ENCODE assay signal across 30 mouse cellular contexts in the genomic region with DNA sequence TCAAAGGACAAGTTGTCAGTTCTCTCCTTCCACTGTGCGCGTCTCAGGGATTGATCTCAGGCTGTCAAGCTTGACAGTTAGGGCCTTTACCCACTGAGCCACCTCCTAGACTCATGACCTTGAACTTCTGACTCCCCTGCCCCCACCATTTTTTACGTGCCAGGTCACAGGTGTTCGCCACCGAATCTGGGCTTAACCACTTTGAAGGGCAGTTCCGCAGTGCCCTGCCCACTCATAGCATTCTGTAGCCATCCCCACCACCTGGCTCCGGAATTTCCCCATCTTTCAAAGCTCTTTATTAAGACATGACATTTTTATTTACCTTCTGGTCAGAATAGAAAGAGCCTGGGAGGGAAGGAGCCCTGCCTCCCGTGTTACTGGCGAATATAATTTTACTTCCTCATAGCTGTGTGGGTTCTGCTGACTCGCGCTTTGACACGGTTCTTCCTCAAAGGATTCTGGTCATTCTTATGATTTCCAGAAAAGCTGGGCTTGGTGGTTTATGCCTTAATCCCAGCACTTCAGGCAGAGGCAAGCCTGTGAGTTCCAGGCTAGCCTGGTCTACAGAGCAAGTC. TPM values are rescaled to one million over a fixed set of nuclear protein-coding genes. Genes with fewer than 3 reads are reported as not detected.
DNase-seq lines count a peak whose midpoint lies in the region; ATAC-seq and TF ChIP-seq lines count a peak whose summit lies in the region.
"Had no signal": no experiment of that assay in that cellular context is flagged by ENCODE, and none has a peak within 500 bp of the region (broad histone marks: within the 10 kb centered on the region; RNA-seq: fewer than 3 reads in every experiment).

No protein-coding gene starts in this region.

- no peak for ATAC-seq in lung, embryonic 14.5 days (ENCODE audit: insufficient read depth)
- peak; percentile 66; the same call in 1 of the 2 replicates for ATAC-seq in megakaryocyte, adult 5-6 weeks (ENCODE audit: poor library complexity, severe bottlenecking)
- ATAC-seq in hindbrain, postnatal 0 days, result no peak
- ATAC-seq: forebrain, embryonic 14.5 days; inflammation-experienced regulatory T-cells, adult 6 months had no signal

- no peak for TF ChIP-seq POLR2A in bone marrow macrophage, adult 2 months (IDR thresholded peaks at IDR 0.05; ENCODE audit: borderline replicate concordance, low read depth, low read length)

- 64% methylated on average over 12 of the region's 12 CpGs for WGBS in lung, embryonic 14.5 days
- 87% methylated on average over 12 of the region's 12 CpGs for WGBS in hindbrain, postnatal 0 days

- H3K9ac ChIP-seq in lung, embryonic 14.5 days, result no peak overlapping the region
- H3K9ac ChIP-seq in hindbrain, postnatal 0 days (replicated peaks; ENCODE audit: low read length), result no peak overlapping the region
- H3K9ac ChIP-seq: neural tube, embryonic 15.5 days had no signal

- no peak for TF ChIP-seq CTCF in lung, embryonic 14.5 days (IDR thresholded peaks at IDR 0.05; ENCODE audit: low read depth)
- TF ChIP-seq CTCF in bone marrow macrophage, adult 2 months (IDR thresholded peaks at IDR 0.05; ENCODE audit: low read depth, low read length), result no peak
- TF ChIP-seq CTCF in hindbrain, postnatal 0 days (IDR thresholded peaks at IDR 0.05; ENCODE audit: low read depth), result no peak

- no peak overlapping the region for H3K4me3 ChIP-seq in lung, embryonic 14.5 days (ENCODE audit: low read depth, low read length)
- H3K4me3 ChIP-seq in bone marrow macrophage, adult 2 months (ENCODE audit: insufficient read depth, low read length), result no peak overlapping the region
- no peak overlapping the region for H3K4me3 ChIP-seq in hindbrain, postnatal 0 days (ENCODE audit: low read length)
- H3K4me3 ChIP-seq: gastrocnemius, adult 2 months; hindbrain, embryonic 10.5 days; layer of hippocampus, adult 2 months; neural tube, embryonic 15.5 days had no signal

- H3K27me3 ChIP-seq in lung, embryonic 14.5 days (ENCODE audit: insufficient read depth, low read length), result no peaks in the 10 kb centered on the region
- no peaks in the 10 kb centered on the region for H3K27me3 ChIP-seq in hindbrain, postnatal 0 days (ENCODE audit: insufficient read depth, low read length)

- no peaks in the 10 kb centered on the region for H3K4me1 ChIP-seq in lung, embryonic 14.5 days (ENCODE audit: insufficient read depth)
- H3K4me1 ChIP-seq in bone marrow macrophage, adult 2 months (ENCODE audit: control insufficient read depth, insufficient read depth, low read length), result peaks cover 11% of the 10 kb centered on the region
- no peaks in the 10 kb centered on the region for H3K4me1 ChIP-seq in hindbrain, postnatal 0 days (ENCODE audit: insufficient read depth, low read length)

- no peak overlapping the region for H3K4me2 ChIP-seq in lung, embryonic 14.5 days
- H3K4me2 ChIP-seq in hindbrain, postnatal 0 days (ENCODE audit: low read depth, low read length), result no peak overlapping the region
- H3K4me2 ChIP-seq: heart, embryonic 11.5 days; liver, embryonic 11.5 days; midbrain, embryonic 11.5 days; neural tube, embryonic 15.5 days had no signal

- no peaks in the 10 kb centered on the region for H3K9me3 ChIP-seq in lung, embryonic 14.5 days (ENCODE audit: low read depth, low read length)
- no peaks in the 10 kb centered on the region for H3K9me3 ChIP-seq in hindbrain, postnatal 0 days (ENCODE audit: low read length)
- H3K9me3 ChIP-seq: hindbrain, embryonic 10.5 days; neural tube, embryonic 15.5 days had no signal

- H3K36me3 ChIP-seq in lung, embryonic 14.5 days (ENCODE audit: insufficient read depth), result no peaks in the 10 kb centered on the region
- H3K36me3 ChIP-seq in hindbrain, postnatal 0 days (ENCODE audit: insufficient read depth, low read length), result no peaks in the 10 kb centered on the region
- H3K36me3 ChIP-seq: hindbrain, embryonic 10.5 days; neural tube, embryonic 15.5 days had no signal

- H3K27ac ChIP-seq in lung, embryonic 14.5 days (ENCODE audit: low read depth), result no peak overlapping the region
- H3K27ac ChIP-seq in bone marrow macrophage, adult 2 months (ENCODE audit: insufficient read depth, low read depth, low read length), result peak overlapping the region; percentile 25; the same call in 1 of the 2 replicates
- no peak overlapping the region for H3K27ac ChIP-seq in hindbrain, postnatal 0 days
- H3K27ac ChIP-seq: gastrocnemius, adult 2 months; hindbrain, embryonic 10.5 days; layer of hippocampus, adult 2 months; neural tube, embryonic 15.5 days had no signal

- peak; percentile 13 for DNase-seq in lung, embryonic 14.5 days
- no peak for DNase-seq in lung, postnatal 14 days
- DNase-seq in hindbrain, postnatal 0 days (ENCODE audit: low spot score), result no peak
- no peak for DNase-seq in adrenal gland, adult 2 months
- no peak for DNase-seq in cerebellum, adult 8-10 months
- DNase-seq: cerebellum, adult 11-12 months; cerebellum, postnatal 14 days; gastrocnemius, adult 2 months; kidney, adult 9 months; kidney, postnatal 25 days; lung, adult 2 months; lung, postnatal 4 days; right cerebral cortex, adult 18-20 months; right cerebral cortex, postnatal 4 days; thymus, postnatal 14 days had no signal

RNA-seq across cellular contexts. Expression of a gene that starts 17.5 kb away (rescaled TPM):
- polyA plus RNA-seq in lung, embryonic 14.5 days (2014; fragmentation: Nextera tagmentation; extraction: Ambion mirVana), result 0.29 TPM in 1 of 2 replicates, not detected in the other
- 2.5 and 3.0 TPM in 2 replicates for polyA plus RNA-seq in bone marrow macrophage, adult 2 months (2012; ENCODE audit: insufficient read depth, insufficient read length, missing spikeins)
- total RNA-seq in megakaryocyte, adult 5-6 weeks (2015), result 0.16 and 0.27 TPM in 2 replicates
- total RNA-seq in megakaryocyte, adult 5-6 weeks (2017), result 0.11 and 0.69 TPM in 2 replicates
- total RNA-seq in hindbrain, postnatal 0 days (2014; rRNA removed), result 7.4 and 13.5 TPM in 2 replicates
- polyA plus RNA-seq in hindbrain, postnatal 0 days (2015; fragmentation: Nextera tagmentation; extraction: Ambion mirVana), result 0.99 and 1.6 TPM in 2 replicates
- under 1 TPM; 0.48 to 0.66 TPM for total RNA-seq in adrenal gland, adult 2 months (2021)
- polyA plus RNA-seq in adrenal gland, adult 2 months (2012; rRNA removed), result 0.48 and 1.3 TPM in 2 replicates
- polyA plus RNA-seq: liver, embryonic 11.5 days had no signal

RNA-seq across cellular contexts. Expression of a gene that starts 20.4 kb away (rescaled TPM):
- polyA plus RNA-seq in lung, embryonic 14.5 days (2014; fragmentation: Nextera tagmentation; extraction: Ambion mirVana), result 0.16 and 0.85 TPM in 2 replicates
- not detected in 2 replicates for polyA plus RNA-seq in bone marrow macrophage, adult 2 months (2012; ENCODE audit: insufficient read depth, insufficient read length, missing spikeins)
- total RNA-seq in megakaryocyte, adult 5-6 weeks (2015), result not detected in 2 replicates
- not detected in 2 replicates for total RNA-seq in megakaryocyte, adult 5-6 weeks (2017)
- 5.1 and 5.8 TPM in 2 replicates for total RNA-seq in hindbrain, postnatal 0 days (2014; rRNA removed)
- 3.1 and 3.2 TPM in 2 replicates for polyA plus RNA-seq in hindbrain, postnatal 0 days (2015; fragmentation: Nextera tagmentation; extraction: Ambion mirVana)
- under 1 TPM; 0.17 to 0.58 TPM for total RNA-seq in adrenal gland, adult 2 months (2021)
- 0.49 and 0.85 TPM in 2 replicates for polyA plus RNA-seq in adrenal gland, adult 2 months (2012; rRNA removed)
- polyA plus RNA-seq: inflammation-experienced regulatory T-cells, adult 6 months; liver, embryonic 11.5 days had no signal

RNA-seq across cellular contexts. Expression of a gene that starts 48.1 kb away (rescaled TPM):
- 0.65 and 1.3 TPM in 2 replicates for polyA plus RNA-seq in lung, embryonic 14.5 days (2014; fragmentation: Nextera tagmentation; extraction: Ambion mirVana)
- not detected in 2 replicates for polyA plus RNA-seq in bone marrow macrophage, adult 2 months (2012; ENCODE audit: insufficient read depth, insufficient read length, missing spikeins)
- total RNA-seq in megakaryocyte, adult 5-6 weeks (2015), result not detected in 2 replicates
- not detected in 2 replicates for total RNA-seq in megakaryocyte, adult 5-6 weeks (2017)
- 84.6 and 94.0 TPM in 2 replicates for total RNA-seq in hindbrain, postnatal 0 days (2014; rRNA removed)
- 30.4 and 31.1 TPM in 2 replicates for polyA plus RNA-seq in hindbrain, postnatal 0 days (2015; fragmentation: Nextera tagmentation; extraction: Ambion mirVana)
- total RNA-seq in adrenal gland, adult 2 months (2021), result not detected
- 0.24 and 0.32 TPM in 2 replicates for polyA plus RNA-seq in adrenal gland, adult 2 months (2012; rRNA removed)
- total RNA-seq: gastrocnemius, adult 2 months had no signal
- polyA plus RNA-seq: inflammation-experienced regulatory T-cells, adult 6 months had no signal

RNA-seq across cellular contexts. Expression of a gene that starts 51.1 kb away (rescaled TPM):
- 0.28 TPM in 1 of 2 replicates, not detected in the other for polyA plus RNA-seq in lung, embryonic 14.5 days (2014; fragmentation: Nextera tagmentation; extraction: Ambion mirVana)
- not detected in 2 replicates for polyA plus RNA-seq in bone marrow macrophage, adult 2 months (2012; ENCODE audit: insufficient read depth, insufficient read length, missing spikeins)
- total RNA-seq in megakaryocyte, adult 5-6 weeks (2015), result not detected in 2 replicates
- not detected in 2 replicates for total RNA-seq in megakaryocyte, adult 5-6 weeks (2017)
- total RNA-seq in hindbrain, postnatal 0 days (2014; rRNA removed), result 0.58 TPM in 1 of 2 replicates, not detected in the other
- not detected in 2 replicates for polyA plus RNA-seq in hindbrain, postnatal 0 days (2015; fragmentation: Nextera tagmentation; extraction: Ambion mirVana)
- total RNA-seq in adrenal gland, adult 2 months (2021), result not detected
- polyA plus RNA-seq in adrenal gland, adult 2 months (2012; rRNA removed), result not detected in 2 replicates
- total RNA-seq: gastrocnemius, adult 2 months; layer of hippocampus, adult 2 months; layer of hippocampus, postnatal 25 days; left cerebral cortex, postnatal 10 days; midbrain, postnatal 0 days had no signal
- polyA plus RNA-seq: embryonic facial prominence, embryonic 14.5 days; forebrain, embryonic 14.5 days; heart, embryonic 11.5 days; heart, postnatal 0 days; inflammation-experienced regulatory T-cells, adult 6 months; liver, embryonic 11.5 days; lung, adult 2 months; midbrain, postnatal 0 days; neural tube, embryonic 15.5 days had no signal

Comparison
In these comparisons a context has a peak if more than half of its experiments do, and no peak if none do; other contexts are left out.
1. RNA of a gene that starts 48.1 kb away (polyA plus RNA-seq): 30.4 to 31.1 TPM in hindbrain, postnatal 0 days; 0.65 to 1.3 TPM in lung, embryonic 14.5 days, 0.24 to 0.32 TPM in adrenal gland, adult 2 months and not detected in bone marrow macrophage, adult 2 months; every median in the first group is over 10 times any median in the second.